Mouse (Mus musculus) hindbrain, embryonic 13.5 days (tissue): ENCODE measurements around the gene Mef2c. TPM values are rescaled to one million over a fixed set of nuclear protein-coding genes. Genes with fewer than 3 reads are reported as not detected.

Experiments
- ATAC-seq: fragments of 200-750 bp; cut with Nextera tagmentation; 2 replicates; pipeline ENCODE4 v1.8.0; 2017; ENCODE audit warnings: moderate TSS enrichment; ENCODE audit not compliant: low FRiP score
- H3K27ac ChIP-seq: fragments of 300-500 bp; sonication (generic); 2 replicates; pipeline ENCODE4 v1.5.1; 2015; ENCODE audit warnings: inconsistent platforms, mild to moderate bottlenecking, moderate library complexity
- H3K27me3 ChIP-seq: fragments of 300-500 bp; sonication (generic); 2 replicates; pipeline ENCODE4 v1.6.1; 2015; ENCODE audit warnings: mild to moderate bottlenecking, inconsistent platforms
- H3K36me3 ChIP-seq: fragments of 300-500 bp; sonication (generic); 2 replicates; pipeline ENCODE4 v1.6.1; 2015; ENCODE audit warnings: mild to moderate bottlenecking, inconsistent platforms
- H3K4me1 ChIP-seq: fragments of 300-500 bp; sonication (generic); replicated peaks from 2 replicates; pipeline ENCODE4 v1.6.1; 2015; ENCODE audit warnings: inconsistent platforms
- H3K4me2 ChIP-seq: fragments of 300-500 bp; sonication (generic); 2 replicates; pipeline ENCODE4 v1.6.1; 2015; ENCODE audit warnings: inconsistent platforms, mild to moderate bottlenecking, moderate library complexity
- H3K4me3 ChIP-seq: fragments of 300-500 bp; sonication (generic); 2 replicates; pipeline ENCODE4 v1.5.1; 2015; ENCODE audit warnings: mild to moderate bottlenecking, inconsistent platforms
- H3K9ac ChIP-seq: fragments of 300-500 bp; sonication (generic); 2 replicates; pipeline ENCODE4 v1.6.1; 2015; ENCODE audit warnings: mild to moderate bottlenecking, inconsistent platforms
- H3K9me3 ChIP-seq: fragments of 300-500 bp; sonication (generic); 2 replicates; pipeline ENCODE4 v1.6.1; 2016; ENCODE audit warnings: inconsistent platforms
- WGBS: fragments of 180-500 bp; shearing (Covaris S2); methylation state at CpG from one replicate; pipeline ENCODE4 v1.1.7; 2015; 5-methylcytosine and 5-hydroxymethylcytosine counted together
- polyA plus RNA-seq: library from polyadenylated mRNA; unstranded; fragments of >200 nt; fragmentation: Nextera tagmentation; extraction: Ambion mirVana; gene quantifications from 2 replicates; pipeline ENCODE4 v1.2.1, GENCODE M21; 2015

Mef2c gene
- polyA plus RNA-seq, 1 experiment from 2014 or later: 23.2 TPM

- no peak overlapping the region for H3K27ac ChIP-seq
- H3K4me2 ChIP-seq: peak overlapping the region; percentile 78
- H3K36me3 ChIP-seq: no peaks in the 10 kb centered on the region
- H3K9ac ChIP-seq: no peak overlapping the region
- no peaks in the 10 kb centered on the region for H3K9me3 ChIP-seq
- WGBS: 45% methylated on average over 6 of the region's 6 CpGs
- no peak for ATAC-seq
- H3K4me1 ChIP-seq: 0 out of 2 replicates have a peak, but pooled peaks cover 5% of the 10 kb centered on the region
- no peaks in the 10 kb centered on the region for H3K27me3 ChIP-seq
- H3K4me3 ChIP-seq: peak overlapping the region; percentile 63
Observed at GRCm38 (mm10) chr13:83526066-83526465, 22.2 kb downstream of the Mef2c start.

GRCm38 (mm10) chr13:83527921-83528320 is 24.1 kb downstream of the Mef2c start:
- Histone ChIP-seq H3K36me3 (no peaks in the 10 kb centered on the region), H3K4me3 (no peak overlapping the region), H3K4me1 (0 out of 2 replicates have a peak, but pooled peaks cover 5% of the 10 kb centered on the region), H3K27me3 (no peaks in the 10 kb centered on the region), H3K4me2 (no peak overlapping the region), H3K27ac (no peak overlapping the region), H3K9me3 (no peaks in the 10 kb centered on the region), H3K9ac (no peak overlapping the region)
- WGBS: 60% methylated on average over 9 of the region's 9 CpGs
- no peak for ATAC-seq

GRCm38 (mm10) chr13:83529729-83530314 is 26.0 kb downstream of the Mef2c start:
- H3K4me1 ChIP-seq: 0 out of 2 replicates have a peak, but pooled peaks cover 5% of the 10 kb centered on the region
- no peaks in the 10 kb centered on the region for H3K9me3 ChIP-seq
- H3K4me2 ChIP-seq: no peak overlapping the region
- no peaks in the 10 kb centered on the region for H3K27me3 ChIP-seq
- no peak overlapping the region for H3K9ac ChIP-seq
- no peaks in the 10 kb centered on the region for H3K36me3 ChIP-seq
- no peak for ATAC-seq
- H3K27ac ChIP-seq: no peak overlapping the region
- H3K4me3 ChIP-seq: no peak overlapping the region
- whole genome bisulfite sequencing: 86% methylated on average over 8 of the region's 8 CpGs

GRCm38 (mm10) chr13:83530889-83531288 is 27.1 kb downstream of the Mef2c start:
- Histone ChIP-seq H3K4me3 (no peak overlapping the region), H3K36me3 (no peaks in the 10 kb centered on the region), H3K27ac (no peak overlapping the region), H3K9me3 (no peaks in the 10 kb centered on the region), H3K4me2 (no peak overlapping the region), H3K9ac (no peak overlapping the region), H3K4me1 (no peaks in the 10 kb centered on the region), H3K27me3 (no peaks in the 10 kb centered on the region)
- 83% methylated on average over 4 of the region's 4 CpGs for whole genome bisulfite sequencing
- ATAC-seq: no peak

- H3K4me2 ChIP-seq: no peak overlapping the region
- ATAC-seq: no peak
- no peak overlapping the region for H3K27ac ChIP-seq
- no peaks in the 10 kb centered on the region for H3K36me3 ChIP-seq
- H3K9me3 ChIP-seq: no peaks in the 10 kb centered on the region
- no peaks in the 10 kb centered on the region for H3K4me1 ChIP-seq
- 59% methylated on average over 8 of the region's 8 CpGs for WGBS
- H3K4me3 ChIP-seq: no peak overlapping the region
- no peak overlapping the region for H3K9ac ChIP-seq
- H3K27me3 ChIP-seq: no peaks in the 10 kb centered on the region
Observed at GRCm38 (mm10) chr13:83531968-83532591, 28.2 kb downstream of the Mef2c start.

- no peak for ATAC-seq
- Histone ChIP-seq H3K4me2 (no peak overlapping the region), H3K27ac (no peak overlapping the region), H3K9me3 (no peaks in the 10 kb centered on the region), H3K27me3 (no peaks in the 10 kb centered on the region), H3K36me3 (no peaks in the 10 kb centered on the region), H3K4me1 (no peaks in the 10 kb centered on the region), H3K4me3 (no peak overlapping the region), H3K9ac (no peak overlapping the region)
- 84% methylated on average over 3 of the region's 3 CpGs for WGBS
Observed at GRCm38 (mm10) chr13:83536361-83536760, 32.5 kb downstream of the Mef2c start.

- no peak overlapping the region for H3K9ac ChIP-seq
- no peak for ATAC-seq
- H3K36me3 ChIP-seq: no peaks in the 10 kb centered on the region
- H3K4me3 ChIP-seq: no peak overlapping the region
- H3K27ac ChIP-seq: no peak overlapping the region
- H3K4me2 ChIP-seq: no peak overlapping the region
- H3K4me1 ChIP-seq: no peaks in the 10 kb centered on the region
- no peaks in the 10 kb centered on the region for H3K27me3 ChIP-seq
- H3K9me3 ChIP-seq: no peaks in the 10 kb centered on the region
- 58% methylated on average over 5 of the region's 5 CpGs for WGBS
Observed at GRCm38 (mm10) chr13:83537163-83537562, 33.3 kb downstream of the Mef2c start.

GRCm38 (mm10) chr13:83539921-83540320 is 36.1 kb downstream of the Mef2c start:
- no peaks in the 10 kb centered on the region for H3K27me3 ChIP-seq
- no peak for ATAC-seq
- H3K36me3 ChIP-seq: no peaks in the 10 kb centered on the region

GRCm38 (mm10) chr13:83542666-83543065 is 38.8 kb downstream of the Mef2c start:
- no peak for ATAC-seq
- 50% methylated on average over 5 of the region's 5 CpGs for WGBS
- no peak overlapping the region for H3K4me3 ChIP-seq
- no peaks in the 10 kb centered on the region for H3K4me1 ChIP-seq
- H3K27me3 ChIP-seq: no peaks in the 10 kb centered on the region
- H3K4me2 ChIP-seq: no peak overlapping the region
- no peak overlapping the region for H3K27ac ChIP-seq
- H3K9me3 ChIP-seq: no peaks in the 10 kb centered on the region
- no peak overlapping the region for H3K9ac ChIP-seq
- H3K36me3 ChIP-seq: no peaks in the 10 kb centered on the region

More at GRCm38 (mm10) chr13:83539921-83540320, 36.1 kb downstream of the Mef2c start:
- Histone ChIP-seq H3K9ac (no peak overlapping the region), H3K4me2 (no peak overlapping the region), H3K27ac (no peak overlapping the region), H3K9me3 (no peaks in the 10 kb centered on the region), H3K4me3 (no peak overlapping the region), H3K4me1 (no peaks in the 10 kb centered on the region)

- no peak for ATAC-seq
- WGBS: 84% methylated on average over 4 of the region's 4 CpGs
- H3K9ac ChIP-seq: no peak overlapping the region
- no peak overlapping the region for H3K27ac ChIP-seq
- no peaks in the 10 kb centered on the region for H3K27me3 ChIP-seq
- H3K36me3 ChIP-seq: no peaks in the 10 kb centered on the region
- H3K4me3 ChIP-seq: no peak overlapping the region
- H3K9me3 ChIP-seq: no peaks in the 10 kb centered on the region
- H3K4me1 ChIP-seq: no peaks in the 10 kb centered on the region
- no peak overlapping the region for H3K4me2 ChIP-seq
Observed at GRCm38 (mm10) chr13:83544707-83545106, 40.9 kb downstream of the Mef2c start.

GRCm38 (mm10) chr13:83546876-83547275 is 43.0 kb downstream of the Mef2c start:
- Histone ChIP-seq H3K9me3 (no peaks in the 10 kb centered on the region), H3K4me1 (no peaks in the 10 kb centered on the region), H3K4me2 (no peak overlapping the region), H3K27me3 (no peaks in the 10 kb centered on the region), H3K9ac (no peak overlapping the region), H3K27ac (no peak overlapping the region), H3K4me3 (no peak overlapping the region), H3K36me3 (no peaks in the 10 kb centered on the region)
- WGBS: 93% methylated on average over 5 of the region's 5 CpGs
- ATAC-seq: no peak

- Histone ChIP-seq H3K36me3 (no peaks in the 10 kb centered on the region), H3K4me1 (no peaks in the 10 kb centered on the region), H3K9me3 (no peaks in the 10 kb centered on the region), H3K9ac (no peak overlapping the region), H3K4me2 (no peak overlapping the region), H3K4me3 (no peak overlapping the region), H3K27ac (no peak overlapping the region), H3K27me3 (no peaks in the 10 kb centered on the region)
- no peak for ATAC-seq
Observed at GRCm38 (mm10) chr13:83551259-83551658, 47.4 kb downstream of the Mef2c start.

- H3K4me3 ChIP-seq: no peak overlapping the region
- H3K9me3 ChIP-seq: no peaks in the 10 kb centered on the region
- no peak overlapping the region for H3K4me2 ChIP-seq
- no peak overlapping the region for H3K9ac ChIP-seq
- H3K27ac ChIP-seq: no peak overlapping the region
- H3K27me3 ChIP-seq: no peaks in the 10 kb centered on the region
- WGBS: 82% methylated on average over 1 of the region's 1 CpGs
- no peaks in the 10 kb centered on the region for H3K4me1 ChIP-seq
- H3K36me3 ChIP-seq: no peaks in the 10 kb centered on the region
- ATAC-seq: no peak
Observed at GRCm38 (mm10) chr13:83552051-83552450, 48.2 kb downstream of the Mef2c start.
